Mouse (Mus musculus): Measurements from ENCODE around the gene Spop. TPM values are rescaled to one million over a fixed set of nuclear protein-coding genes. Genes with fewer than 3 reads are reported as not detected.
A peak's percentile ranks its signal among the peaks of the same experiment; 100 is the strongest.

Spop gene
- polyA plus RNA-seq (2015; fragmentation: Nextera tagmentation; extraction: Ambion mirVana): 155 and 171 TPM in 2 replicates

DNA sequence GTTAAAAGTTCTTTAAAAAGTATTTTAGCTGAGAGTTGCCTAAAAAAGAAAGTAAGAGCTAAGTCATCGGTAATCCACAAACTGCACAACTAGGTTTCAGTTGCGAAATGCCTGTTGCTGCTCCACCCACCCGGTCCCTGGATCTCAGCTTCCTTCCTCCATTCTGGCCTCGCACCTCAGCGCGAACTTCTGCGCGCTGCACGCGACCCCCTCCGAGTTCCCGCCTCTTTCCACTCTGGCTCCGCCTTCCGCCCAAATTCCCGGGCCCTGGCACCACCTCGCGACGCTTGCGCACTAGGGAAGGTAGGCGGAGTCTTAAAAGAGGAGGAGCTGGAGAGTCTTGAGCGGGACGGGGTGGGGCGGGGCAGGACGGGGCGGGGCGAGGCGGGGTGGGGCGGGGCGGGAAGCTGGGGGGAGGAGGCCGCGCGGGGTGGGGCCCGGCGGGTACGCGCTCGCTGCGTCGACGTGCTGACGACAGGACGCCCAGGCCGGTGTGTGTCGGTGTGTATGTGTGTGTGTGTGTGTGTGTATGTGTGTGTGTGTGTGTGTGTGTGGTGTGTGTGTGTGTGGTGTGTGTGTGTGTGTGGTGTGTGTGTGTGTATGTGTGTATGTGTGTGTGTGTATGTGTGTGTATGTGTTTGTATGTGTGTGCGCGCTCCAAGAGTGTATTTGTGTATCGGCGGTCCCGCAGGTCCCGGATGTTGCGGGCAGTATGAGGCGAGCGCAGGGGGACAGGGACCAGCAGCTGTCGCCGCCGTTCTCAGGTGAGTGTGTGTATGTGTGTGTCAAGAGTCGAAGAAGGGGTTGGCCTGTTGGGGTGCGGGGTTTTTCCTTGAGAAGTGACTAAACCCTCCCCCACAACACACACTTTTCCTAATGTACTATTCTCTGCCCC is at the start of gene Spop:
Gene Spop (plus strand): TSS at position 440 of the 895 bp plus-strand sequence.
- Histone ChIP-seq H3K9ac (ENCODE audit: low read length) (peak within 1 kb of the TSS; percentile 74), H3K4me2 (ENCODE audit: low read depth, low read length) (peak within 1 kb of the TSS; percentile 76), H3K36me3 (ENCODE audit: control insufficient read depth, insufficient read depth, low read length) (no peaks in the 10 kb centered on the region), H3K9me3 (replicated peaks; ENCODE audit: control insufficient read depth, low read length) (no peaks in the 10 kb centered on the region), H3K27me3 (ENCODE audit: control insufficient read depth, insufficient read depth, low read length) (no peaks in the 10 kb centered on the region), H3K27ac (ENCODE audit: low read length) (peak within 1 kb of the TSS; percentile 94), H3K4me3 (replicated peaks; ENCODE audit: low read length) (peak within 1 kb of the TSS; percentile 75), H3K4me1 (ENCODE audit: control insufficient read depth, insufficient read depth, low read length) (peaks cover 11% of the 10 kb centered on the region)
- WGBS: 2% methylated on average over 55 of the region's 58 CpGs
- ATAC-seq (ENCODE audit: insufficient read depth, low FRiP score): peak; percentile 91

- Histone ChIP-seq H3K9me3 (replicated peaks; ENCODE audit: control insufficient read depth, low read length) (no peaks in the 10 kb centered on the region), H3K36me3 (ENCODE audit: control insufficient read depth, insufficient read depth, low read length) (no peaks in the 10 kb centered on the region), H3K9ac (ENCODE audit: low read length) (peak overlapping the region; percentile 13; the same call in 1 of the 2 replicates), H3K27ac (ENCODE audit: low read length) (no peak overlapping the region), H3K4me2 (ENCODE audit: low read depth, low read length) (no peak overlapping the region), H3K4me3 (replicated peaks; ENCODE audit: low read length) (no peak overlapping the region), H3K27me3 (ENCODE audit: control insufficient read depth, insufficient read depth, low read length) (no peaks in the 10 kb centered on the region), H3K4me1 (ENCODE audit: control insufficient read depth, insufficient read depth, low read length) (peaks cover 50% of the 10 kb centered on the region)
- no peak for ATAC-seq (ENCODE audit: insufficient read depth, low FRiP score)
- WGBS: 71% methylated on average over 5 of the region's 5 CpGs
Measured at GRCm38 (mm10) chr11:95364388-95364787, 49.5 kb upstream of the Spop start.

- ATAC-seq (ENCODE audit: insufficient read depth, low FRiP score): peak; percentile 71
- Histone ChIP-seq H3K9me3 (replicated peaks; ENCODE audit: control insufficient read depth, low read length) (no peaks in the 10 kb centered on the region), H3K4me2 (ENCODE audit: low read depth, low read length) (no peak overlapping the region), H3K27me3 (ENCODE audit: control insufficient read depth, insufficient read depth, low read length) (no peaks in the 10 kb centered on the region), H3K4me3 (replicated peaks; ENCODE audit: low read length) (no peak overlapping the region), H3K4me1 (ENCODE audit: control insufficient read depth, insufficient read depth, low read length) (peaks cover 59% of the 10 kb centered on the region), H3K36me3 (ENCODE audit: control insufficient read depth, insufficient read depth, low read length) (no peaks in the 10 kb centered on the region), H3K27ac (ENCODE audit: low read length) (peak overlapping the region; percentile 44), H3K9ac (ENCODE audit: low read length) (no peak overlapping the region; the same call in 1 of the 2 replicates)
- 47% methylated on average over 10 of the region's 10 CpGs for WGBS
Measured at GRCm38 (mm10) chr11:95365596-95365995, 48.3 kb upstream of the Spop start.

DNA sequence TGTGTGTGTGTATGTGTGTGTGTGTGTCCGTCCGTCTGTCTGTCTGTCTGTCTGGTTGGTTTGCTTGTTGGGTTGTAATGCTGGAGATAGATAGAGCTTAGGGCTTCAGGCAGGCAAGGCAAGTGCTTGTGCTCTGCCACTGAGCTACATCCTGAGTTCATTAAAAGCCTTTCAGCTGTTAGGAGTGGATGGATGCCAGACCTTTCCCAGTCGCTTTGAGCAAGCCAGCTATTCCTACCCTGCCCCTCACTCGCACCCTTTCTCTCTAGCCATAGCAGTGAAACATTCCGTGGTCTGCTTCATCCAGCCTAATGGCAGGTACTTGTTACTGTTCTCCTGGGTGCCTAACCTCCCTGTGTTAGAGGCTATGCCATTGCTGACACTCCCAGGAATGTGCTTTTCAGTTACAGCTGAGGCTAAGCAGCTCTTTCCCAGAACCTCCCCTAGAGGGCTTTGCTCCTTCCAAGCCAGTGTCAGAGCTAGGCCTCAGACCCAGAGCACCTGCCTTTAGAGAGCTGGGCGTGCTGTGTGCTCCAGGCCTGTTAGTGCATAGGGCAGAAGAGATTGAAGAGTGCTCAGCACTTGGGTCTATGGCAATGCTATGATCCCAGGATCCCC is 47.5 kb upstream of the Spop start:
- no peak overlapping the region for H3K9ac ChIP-seq (ENCODE audit: low read length)
- H3K4me1 ChIP-seq (ENCODE audit: control insufficient read depth, insufficient read depth, low read length): peaks cover 61% of the 10 kb centered on the region
- 0 out of 2 replicates have a peak, but pooled peaks have one; percentile 3 for ATAC-seq (ENCODE audit: insufficient read depth, low FRiP score)
- no peak overlapping the region for H3K4me3 ChIP-seq (replicated peaks; ENCODE audit: low read length)
- peak overlapping the region; percentile 44 for H3K27ac ChIP-seq (ENCODE audit: low read length)
- H3K36me3 ChIP-seq (ENCODE audit: control insufficient read depth, insufficient read depth, low read length): no peaks in the 10 kb centered on the region
- WGBS: 67% methylated on average over 6 of the region's 6 CpGs
- H3K27me3 ChIP-seq (ENCODE audit: control insufficient read depth, insufficient read depth, low read length): no peaks in the 10 kb centered on the region
- no peak overlapping the region for H3K4me2 ChIP-seq (ENCODE audit: low read depth, low read length)
- H3K9me3 ChIP-seq (replicated peaks; ENCODE audit: control insufficient read depth, low read length): no peaks in the 10 kb centered on the region

DNA sequence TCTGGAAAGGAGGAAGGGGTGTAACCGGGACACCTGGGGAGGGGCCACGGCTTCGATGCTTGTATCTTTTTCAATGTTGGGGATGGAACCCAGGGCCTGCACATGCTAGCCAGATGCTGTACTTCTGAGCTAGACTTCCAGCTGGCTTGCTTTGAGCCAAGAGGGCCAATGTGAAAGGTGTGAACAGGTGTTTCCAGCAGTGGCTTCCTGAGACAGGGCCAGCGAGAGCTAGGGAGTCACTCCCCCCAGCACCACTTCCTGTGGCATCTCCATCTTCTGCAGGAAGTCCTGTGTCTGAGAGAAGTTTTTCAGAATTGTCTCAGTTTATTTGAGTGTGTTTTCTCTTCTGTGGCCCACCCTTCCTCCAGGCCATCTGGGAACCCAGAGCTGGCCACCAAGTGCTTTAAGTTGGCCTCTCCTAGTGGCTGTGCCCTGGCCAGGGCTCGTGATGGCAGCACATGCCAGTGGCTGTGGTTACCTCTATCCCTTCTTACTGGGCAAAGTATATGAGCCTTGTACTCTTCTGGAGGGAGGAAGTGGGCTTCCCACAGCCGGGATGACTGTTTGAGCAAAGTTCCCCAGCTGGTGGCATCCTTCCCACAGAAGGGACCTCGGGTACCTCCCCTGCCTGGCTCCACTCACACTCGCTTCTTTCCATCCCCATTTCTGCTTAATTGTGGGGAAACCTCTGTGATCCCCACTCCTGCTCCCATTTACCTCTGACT is 46.7 kb upstream of the Spop start:
- Histone ChIP-seq H3K27ac (ENCODE audit: low read length) (peak overlapping the region; percentile 46), H3K9ac (ENCODE audit: low read length) (no peak overlapping the region), H3K4me3 (replicated peaks; ENCODE audit: low read length) (no peak overlapping the region), H3K9me3 (replicated peaks; ENCODE audit: control insufficient read depth, low read length) (no peaks in the 10 kb centered on the region), H3K4me2 (ENCODE audit: low read depth, low read length) (no peak overlapping the region), H3K27me3 (ENCODE audit: control insufficient read depth, insufficient read depth, low read length) (no peaks in the 10 kb centered on the region), H3K36me3 (ENCODE audit: control insufficient read depth, insufficient read depth, low read length) (no peaks in the 10 kb centered on the region), H3K4me1 (ENCODE audit: control insufficient read depth, insufficient read depth, low read length) (peaks cover 61% of the 10 kb centered on the region)
- 79% methylated on average over 8 of the region's 8 CpGs for WGBS
- no peak for ATAC-seq (ENCODE audit: insufficient read depth, low FRiP score)

GRCm38 (mm10) chr11:95368231-95368823 is 45.6 kb upstream of the Spop start:
- H3K4me1 ChIP-seq (ENCODE audit: control insufficient read depth, insufficient read depth, low read length): peaks cover 57% of the 10 kb centered on the region
- no peaks in the 10 kb centered on the region for H3K27me3 ChIP-seq (ENCODE audit: control insufficient read depth, insufficient read depth, low read length)
- H3K4me2 ChIP-seq (ENCODE audit: low read depth, low read length): no peak overlapping the region
- H3K9ac ChIP-seq (ENCODE audit: low read length): no peak overlapping the region
- ATAC-seq (ENCODE audit: insufficient read depth, low FRiP score): no peak
- H3K36me3 ChIP-seq (ENCODE audit: control insufficient read depth, insufficient read depth, low read length): 0 out of 2 replicates have a peak, but pooled peaks cover 4% of the 10 kb centered on the region
- 86% methylated on average over 8 of the region's 8 CpGs for WGBS
- H3K27ac ChIP-seq (ENCODE audit: low read length): no peak overlapping the region; the same call in 1 of the 2 replicates
- H3K9me3 ChIP-seq (replicated peaks; ENCODE audit: control insufficient read depth, low read length): no peaks in the 10 kb centered on the region
- no peak overlapping the region for H3K4me3 ChIP-seq (replicated peaks; ENCODE audit: low read length)

DNA sequence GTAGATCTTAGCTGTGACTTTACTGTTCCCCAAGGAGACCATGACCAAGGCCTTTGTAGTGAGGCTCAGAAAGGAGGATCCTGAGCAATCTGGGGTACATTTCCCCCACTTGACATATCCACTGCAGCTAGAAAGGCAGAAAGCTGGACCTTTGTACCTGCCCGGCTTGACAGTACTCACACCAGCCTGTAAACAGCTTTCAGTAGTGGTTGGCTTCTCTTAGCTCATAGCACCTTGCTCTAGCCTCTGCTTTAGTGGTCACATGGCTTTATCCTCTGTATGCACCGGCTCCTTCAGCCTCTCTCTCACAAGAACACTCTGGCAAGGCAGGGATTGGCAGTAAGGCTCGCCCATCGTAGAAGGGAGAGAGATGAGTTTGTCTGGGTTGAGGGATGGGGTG is 45.0 kb upstream of the Spop start:
- Histone ChIP-seq H3K27ac (ENCODE audit: low read length) (no peak overlapping the region; the same call in 1 of the 2 replicates), H3K4me1 (ENCODE audit: control insufficient read depth, insufficient read depth, low read length) (peaks cover 51% of the 10 kb centered on the region), H3K9ac (ENCODE audit: low read length) (no peak overlapping the region), H3K27me3 (ENCODE audit: control insufficient read depth, insufficient read depth, low read length) (no peaks in the 10 kb centered on the region), H3K4me3 (replicated peaks; ENCODE audit: low read length) (no peak overlapping the region), H3K4me2 (ENCODE audit: low read depth, low read length) (no peak overlapping the region), H3K36me3 (ENCODE audit: control insufficient read depth, insufficient read depth, low read length) (0 out of 2 replicates have a peak, but pooled peaks cover 7% of the 10 kb centered on the region), H3K9me3 (replicated peaks; ENCODE audit: control insufficient read depth, low read length) (no peaks in the 10 kb centered on the region)
- no peak for ATAC-seq (ENCODE audit: insufficient read depth, low FRiP score)
- WGBS: 94% methylated on average over 4 of the region's 4 CpGs

DNA sequence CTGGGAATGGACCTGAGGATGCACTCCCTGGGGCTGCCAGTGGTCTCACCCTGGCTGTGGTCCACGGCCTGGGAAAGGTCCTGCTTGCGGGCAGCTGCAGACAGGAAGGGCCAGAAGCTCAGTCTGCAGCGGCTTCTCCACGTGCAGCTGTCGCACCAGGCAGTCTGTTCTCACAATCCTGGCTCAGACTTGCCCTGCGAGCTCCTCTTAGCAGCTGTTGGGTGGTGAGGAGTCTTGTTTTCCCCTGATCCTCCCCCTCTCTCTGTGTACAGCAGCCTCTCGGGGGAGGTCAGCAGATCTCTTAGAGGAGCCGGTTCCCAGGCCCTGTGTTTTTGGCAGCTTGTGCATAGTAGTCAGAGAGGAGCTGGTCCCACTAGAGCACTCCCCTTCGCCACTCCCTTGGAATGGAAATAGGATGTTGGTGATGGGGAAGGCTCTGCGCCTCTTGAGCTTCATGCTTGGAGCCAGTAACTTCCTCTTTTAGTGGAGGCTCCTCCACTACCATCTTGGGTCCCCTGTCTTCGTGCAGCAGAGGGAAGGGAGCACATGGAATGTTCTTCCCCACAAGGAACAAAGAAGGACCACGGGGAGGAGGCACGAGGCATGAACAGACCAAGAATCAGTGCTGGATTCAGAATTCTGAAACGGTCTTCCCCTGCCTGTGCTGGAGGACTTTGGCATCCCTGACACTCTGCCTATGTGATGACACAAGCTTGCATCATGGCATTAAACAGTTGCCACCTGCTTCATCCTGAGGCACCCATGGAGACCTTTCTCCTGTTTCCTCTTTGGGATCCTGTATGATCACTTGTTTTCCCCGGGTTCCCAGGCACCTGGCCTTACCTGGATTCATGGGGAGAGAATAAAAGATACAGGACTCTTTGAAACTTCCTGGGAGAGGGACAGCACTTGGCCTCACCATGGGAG is 43.7 kb upstream of the Spop start:
- 53% methylated on average over 15 of the region's 15 CpGs for WGBS
- H3K36me3 ChIP-seq (ENCODE audit: control insufficient read depth, insufficient read depth, low read length): 0 out of 2 replicates have a peak, but pooled peaks cover 7% of the 10 kb centered on the region
- H3K4me2 ChIP-seq (ENCODE audit: low read depth, low read length): no peak overlapping the region
- ATAC-seq (ENCODE audit: insufficient read depth, low FRiP score): peak; percentile 84
- peaks cover 41% of the 10 kb centered on the region for H3K4me1 ChIP-seq (ENCODE audit: control insufficient read depth, insufficient read depth, low read length)
- no peaks in the 10 kb centered on the region for H3K9me3 ChIP-seq (replicated peaks; ENCODE audit: control insufficient read depth, low read length)
- H3K4me3 ChIP-seq (replicated peaks; ENCODE audit: low read length): no peak overlapping the region
- H3K27ac ChIP-seq (ENCODE audit: low read length): peak overlapping the region; percentile 78
- no peaks in the 10 kb centered on the region for H3K27me3 ChIP-seq (ENCODE audit: control insufficient read depth, insufficient read depth, low read length)
- no peak overlapping the region for H3K9ac ChIP-seq (ENCODE audit: low read length)
